Mouse (Mus musculus) ovary, adult 18-20 months (tissue): ENCODE results near the gene Tmem38a.
A peak's percentile ranks its signal among the peaks of the same experiment; 100 is the strongest.

ENCODE experiments used
- DNase-seq: peaks from one replicate; pipeline ENCODE4 v3.0.0; 2022; ENCODE audit warnings: low spot score, mixed read lengths

Gene Tmem38a

DNA sequence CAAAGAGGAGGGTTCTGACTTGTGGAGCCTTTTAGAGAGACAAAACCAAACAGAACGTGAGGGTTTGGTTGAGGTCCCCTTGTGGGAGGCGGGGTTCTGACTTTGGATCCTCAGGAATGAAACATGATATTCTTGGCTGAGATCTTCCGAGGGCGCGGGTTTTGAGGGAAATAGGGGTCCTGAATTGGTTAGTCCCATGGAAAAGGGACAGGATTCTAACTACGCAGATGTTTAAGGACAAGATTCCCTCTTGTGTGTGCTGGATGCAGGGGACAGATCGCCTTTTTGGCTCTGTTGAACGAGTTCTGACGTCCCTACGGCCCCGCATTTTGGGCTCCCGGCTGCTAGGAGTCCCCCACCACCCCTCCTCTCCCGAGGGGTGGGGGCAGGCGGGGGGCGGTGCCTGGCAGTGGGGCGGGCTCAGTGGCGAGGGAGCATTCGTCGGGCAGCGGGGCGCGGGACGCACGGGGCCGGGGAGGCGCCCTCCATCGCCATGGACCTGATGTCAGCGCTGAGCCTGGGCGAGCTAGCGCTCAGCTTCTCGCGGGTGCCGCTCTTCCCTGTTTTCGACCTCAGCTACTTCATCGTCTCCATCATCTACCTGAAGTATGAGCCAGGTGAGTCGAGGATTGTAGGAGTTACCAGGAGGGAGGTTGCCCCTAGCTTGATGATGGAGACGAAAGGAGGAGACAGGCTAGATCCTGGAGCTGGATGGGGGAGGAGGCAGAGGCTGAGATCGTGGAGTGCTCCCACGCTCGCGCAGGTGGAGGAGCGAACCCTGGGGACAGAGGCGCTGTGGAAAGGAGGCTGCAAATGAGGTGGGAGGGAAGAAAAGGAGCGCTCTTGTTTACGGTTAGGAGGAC, at the start of gene Tmem38a:
Gene Tmem38a (plus strand): TSS at position 445 of the 863 bp plus-strand sequence.
- peak; percentile 65 for DNase-seq

DNA sequence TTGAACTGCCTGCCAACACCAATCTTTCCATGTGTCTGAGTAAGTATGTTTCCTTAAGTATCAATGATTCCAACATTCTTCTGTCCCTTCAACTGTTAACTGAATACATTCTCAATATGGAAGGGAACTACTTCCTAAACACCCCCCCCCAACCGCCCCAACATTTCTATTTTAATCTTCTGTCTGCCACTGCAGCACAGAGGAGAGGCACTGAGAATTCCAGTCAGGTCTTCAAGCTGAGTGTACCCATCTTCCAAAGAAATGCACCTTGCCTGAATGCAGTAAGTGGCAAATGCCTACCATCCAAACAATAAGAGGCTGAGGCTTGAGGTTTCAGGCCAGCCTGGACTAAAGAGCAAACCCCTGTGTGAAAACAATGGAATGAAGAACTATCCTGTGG, 39.8 kb upstream of the Tmem38a start:
- DNase-seq, result no peak

DNA sequence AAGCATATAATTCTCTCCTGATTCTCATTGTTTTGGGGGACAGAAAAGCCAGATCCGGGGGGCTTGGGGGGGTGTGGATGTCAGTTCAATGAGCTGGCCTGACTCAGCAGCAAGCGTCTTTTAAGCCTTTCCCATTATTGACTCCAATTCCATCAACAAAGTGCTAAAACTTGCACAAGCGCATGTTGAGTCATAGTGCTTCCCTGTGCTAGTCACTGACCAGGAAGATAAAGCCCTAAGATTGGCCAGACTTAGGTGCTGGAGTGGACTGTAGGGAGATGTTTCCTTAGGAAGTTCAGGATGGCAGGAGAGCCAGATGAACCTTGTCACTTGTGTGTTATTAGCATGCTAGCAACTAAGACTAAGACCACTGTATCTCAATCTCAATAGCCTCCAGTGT, 37.0 kb upstream of the Tmem38a start:
- DNase-seq, result no peak

DNA sequence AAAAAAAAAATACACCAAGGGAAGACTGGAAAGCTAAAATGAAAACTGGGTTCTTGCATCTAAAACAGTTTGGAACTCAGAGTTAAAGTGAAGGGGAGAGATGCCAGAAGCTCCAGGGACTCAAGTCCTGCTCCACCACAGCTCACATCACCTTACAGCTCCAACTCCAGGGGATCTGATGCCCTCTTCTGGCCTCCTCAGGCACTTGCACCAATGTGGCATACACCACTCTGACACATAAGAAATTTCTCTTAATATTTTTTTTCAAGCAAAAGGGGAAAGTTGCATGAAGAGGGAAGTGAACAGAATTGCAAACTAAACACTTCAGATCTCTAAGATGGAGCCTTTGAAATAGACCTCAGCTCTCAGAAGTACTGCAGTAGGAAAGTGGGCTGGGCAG, 32.6 kb upstream of the Tmem38a start:
- DNase-seq, result no peak

DNA sequence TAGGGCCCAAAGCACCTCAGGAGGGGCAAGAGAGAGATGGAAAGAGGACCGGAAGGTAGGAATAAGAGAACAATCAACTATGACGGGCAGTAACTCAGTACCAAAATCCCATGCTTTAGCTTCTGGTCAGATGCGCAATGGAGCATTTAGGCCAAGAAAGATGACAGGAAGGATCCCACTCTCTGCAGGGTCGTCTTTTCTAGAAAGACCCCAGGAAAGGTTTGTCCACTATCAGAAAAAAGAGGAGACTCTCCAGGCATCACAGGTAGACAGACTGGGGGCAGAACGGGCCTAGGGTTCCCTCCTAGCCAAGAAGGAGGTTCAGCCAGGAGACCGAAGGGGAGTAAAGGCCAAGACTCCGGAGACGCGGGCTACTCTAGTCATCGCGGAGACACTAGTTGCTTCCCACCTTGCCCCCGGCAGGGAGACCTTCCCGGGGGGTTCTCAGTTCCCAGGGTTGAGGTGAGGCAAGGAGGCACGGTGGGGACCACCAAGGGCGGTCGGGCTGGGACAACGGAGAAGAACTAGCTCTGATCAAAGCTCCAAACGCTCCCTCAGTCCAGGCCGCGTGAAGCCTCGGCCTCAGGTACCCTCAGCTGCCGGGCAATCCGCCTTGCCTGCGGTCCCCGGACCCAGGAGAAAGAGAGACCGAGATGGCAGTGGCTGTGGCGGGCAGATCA, 24.6 kb upstream of the Tmem38a start:
- DNase-seq, result no peak

DNA sequence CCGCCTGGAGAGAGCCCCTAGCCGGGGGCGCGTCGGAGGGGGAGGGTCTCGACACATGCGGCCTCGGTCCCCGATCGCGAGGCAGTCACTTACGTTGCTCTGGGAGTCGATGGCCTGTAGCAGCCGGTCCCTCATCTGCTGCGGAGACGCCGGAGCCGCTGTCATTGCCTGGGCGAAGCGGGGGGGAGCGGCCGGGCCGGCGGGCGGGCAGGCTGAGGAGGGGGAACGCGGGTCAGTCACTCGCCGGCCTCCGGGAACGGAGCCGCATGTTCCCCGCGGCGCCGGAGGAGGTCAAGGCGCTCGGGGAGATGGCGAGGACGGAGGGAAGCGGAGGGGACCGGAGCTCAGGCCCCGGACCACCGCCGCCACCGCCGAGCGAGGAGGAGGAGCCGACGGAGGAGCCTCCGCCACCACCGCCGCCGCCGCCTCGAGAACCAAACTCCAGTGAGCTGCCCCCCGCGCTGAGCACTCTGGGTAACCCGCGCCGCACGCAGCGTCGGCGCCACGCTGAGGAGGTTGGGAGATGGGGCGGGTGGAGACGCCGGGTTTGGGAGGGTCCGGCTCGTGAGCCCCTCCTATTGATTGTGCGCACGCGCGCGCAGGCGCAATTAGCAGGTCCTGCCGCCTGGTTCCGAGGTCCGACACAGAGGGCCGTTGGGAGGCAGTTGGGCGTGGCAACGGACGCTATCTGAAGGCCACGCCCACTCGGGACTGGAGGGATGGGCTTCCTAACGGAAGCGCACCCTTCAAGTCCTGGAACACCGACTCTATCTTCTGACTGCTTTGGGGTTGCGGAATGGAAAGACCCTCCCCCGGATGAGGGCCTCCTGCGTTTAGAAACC, 23.8 kb upstream of the Tmem38a start, which contains the start of gene Med26:
Gene Med26 (minus strand): TSS at position 469 of the 842 bp plus-strand sequence.
- DNase-seq, result peak; percentile 99

DNA sequence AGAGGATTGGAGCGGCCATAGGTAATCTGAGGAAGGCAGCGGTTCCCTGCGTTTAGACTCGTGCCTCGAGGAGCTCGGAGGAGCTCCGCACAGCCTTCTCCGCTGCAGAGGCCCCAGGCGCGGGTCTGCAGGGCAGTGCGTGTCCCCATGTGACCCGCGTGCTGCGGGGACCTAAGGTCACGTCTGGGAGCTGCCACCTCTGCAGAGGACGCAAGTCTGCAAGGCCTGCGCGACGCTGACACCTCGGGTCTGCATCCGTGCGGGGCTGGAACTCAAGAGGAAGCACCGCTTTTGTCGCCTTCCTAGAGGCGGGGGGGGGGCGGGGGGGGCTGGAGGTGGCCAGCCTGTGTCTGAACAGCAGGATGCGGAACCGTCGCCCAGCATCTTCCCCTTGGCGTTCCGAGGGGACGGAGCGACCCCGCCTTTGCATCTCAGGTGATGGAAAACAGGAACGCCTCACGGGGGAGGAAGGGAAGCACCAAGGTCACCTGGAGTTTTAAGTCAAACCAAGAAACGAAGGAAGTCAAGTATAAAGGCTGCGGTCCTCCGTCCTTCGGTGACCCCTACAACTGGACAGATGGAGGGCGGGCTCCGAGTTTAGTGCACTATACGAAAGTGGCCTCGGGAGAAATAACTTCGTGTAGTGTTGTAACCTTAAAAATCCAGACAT, 23.1 kb upstream of the Tmem38a start:
- no peak for DNase-seq

DNA sequence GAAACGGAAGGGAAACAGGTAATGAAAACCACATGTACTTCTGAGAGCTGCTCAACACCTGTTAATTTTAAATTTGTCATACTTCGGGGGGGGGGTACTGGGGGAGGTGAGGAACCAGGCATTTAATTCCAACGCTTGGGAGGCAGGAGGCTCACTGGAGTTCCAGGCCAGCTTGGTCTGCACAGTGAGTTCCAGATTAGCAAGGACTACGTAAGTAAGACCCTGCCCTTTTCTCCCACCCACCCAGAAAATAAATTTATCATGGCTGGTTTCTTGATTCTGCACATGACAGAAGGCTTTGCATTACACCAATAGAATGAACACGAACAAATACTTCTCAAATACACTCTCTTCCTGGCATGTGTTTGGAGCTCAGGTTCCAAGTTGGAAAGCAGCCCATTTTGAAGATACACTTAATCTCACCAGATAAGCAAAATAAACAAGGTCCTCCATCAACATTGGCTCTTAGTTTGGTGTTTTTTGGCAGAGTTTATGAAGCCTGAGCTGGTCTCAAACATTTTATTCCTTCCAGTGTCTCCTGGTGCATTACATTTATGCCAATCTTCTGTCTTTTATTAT, 22.5 kb upstream of the Tmem38a start:
- no peak for DNase-seq

DNA sequence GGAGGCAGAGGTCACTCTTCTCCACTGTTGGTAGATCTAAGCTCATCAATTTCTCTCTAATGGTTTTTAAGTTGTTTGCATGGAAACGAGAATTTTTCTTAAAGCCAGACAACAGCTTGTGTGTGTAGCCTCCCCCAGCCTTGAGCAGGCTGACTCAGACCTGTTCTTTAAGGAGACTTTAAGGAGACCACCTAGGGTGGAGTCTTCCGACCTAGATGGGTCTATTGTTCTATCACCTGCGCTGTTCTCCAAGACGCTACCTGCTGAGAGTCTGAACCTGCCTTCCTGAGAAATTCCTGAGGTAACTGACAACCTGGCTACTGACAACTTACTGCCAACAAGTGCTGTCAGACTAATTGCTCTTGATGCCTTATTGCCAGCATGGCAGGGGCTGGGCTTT, 16.1 kb upstream of the Tmem38a start:
- no peak for DNase-seq

DNA sequence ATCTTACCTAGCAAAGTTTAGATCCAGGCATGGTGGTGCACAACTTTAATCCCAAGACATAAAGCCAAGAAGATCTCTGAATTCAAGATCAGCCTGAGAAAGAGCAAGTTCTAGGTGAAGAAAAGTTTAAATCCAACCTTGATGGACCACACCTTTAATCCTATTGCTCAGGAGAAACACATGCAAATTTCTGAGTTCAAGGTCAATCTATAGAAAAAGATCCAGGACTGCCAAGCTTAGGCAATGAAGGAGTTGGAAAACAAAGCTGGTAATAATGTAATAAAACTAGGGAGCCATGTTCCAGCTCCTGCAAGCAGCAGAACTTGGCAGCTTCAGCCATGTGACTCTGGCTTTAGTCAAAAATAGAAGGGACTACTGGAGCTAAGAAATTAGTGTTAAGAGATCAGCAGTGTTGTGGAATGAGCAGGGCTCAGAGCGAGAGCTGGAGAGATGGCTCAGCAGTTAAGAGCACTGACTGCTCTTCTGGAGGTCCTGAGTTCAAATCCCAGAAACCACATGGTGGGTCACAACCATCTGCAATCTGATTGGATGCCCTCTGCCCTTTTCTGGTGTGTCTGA, 10.7 kb upstream of the Tmem38a start:
- no peak for DNase-seq

DNA sequence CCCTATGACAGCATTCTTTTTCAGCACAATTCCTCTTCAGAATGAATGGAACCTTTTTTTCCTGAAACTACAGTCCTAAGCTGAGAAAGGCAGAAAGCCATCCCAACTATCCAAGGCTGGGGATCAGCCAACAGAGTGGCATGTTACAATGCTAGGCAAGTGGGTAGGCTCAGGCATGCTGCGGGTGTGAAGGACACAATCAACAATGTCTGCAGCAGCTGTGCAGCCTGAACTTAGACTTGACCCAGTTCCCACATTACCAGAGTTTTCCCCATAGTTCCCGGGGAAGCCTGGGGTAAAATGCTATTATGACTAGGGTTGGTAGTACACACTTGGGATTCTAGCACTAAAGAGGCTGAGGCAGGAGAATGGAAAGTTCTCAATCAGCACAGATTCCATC, 5.9 kb upstream of the Tmem38a start:
- no peak for DNase-seq

DNA sequence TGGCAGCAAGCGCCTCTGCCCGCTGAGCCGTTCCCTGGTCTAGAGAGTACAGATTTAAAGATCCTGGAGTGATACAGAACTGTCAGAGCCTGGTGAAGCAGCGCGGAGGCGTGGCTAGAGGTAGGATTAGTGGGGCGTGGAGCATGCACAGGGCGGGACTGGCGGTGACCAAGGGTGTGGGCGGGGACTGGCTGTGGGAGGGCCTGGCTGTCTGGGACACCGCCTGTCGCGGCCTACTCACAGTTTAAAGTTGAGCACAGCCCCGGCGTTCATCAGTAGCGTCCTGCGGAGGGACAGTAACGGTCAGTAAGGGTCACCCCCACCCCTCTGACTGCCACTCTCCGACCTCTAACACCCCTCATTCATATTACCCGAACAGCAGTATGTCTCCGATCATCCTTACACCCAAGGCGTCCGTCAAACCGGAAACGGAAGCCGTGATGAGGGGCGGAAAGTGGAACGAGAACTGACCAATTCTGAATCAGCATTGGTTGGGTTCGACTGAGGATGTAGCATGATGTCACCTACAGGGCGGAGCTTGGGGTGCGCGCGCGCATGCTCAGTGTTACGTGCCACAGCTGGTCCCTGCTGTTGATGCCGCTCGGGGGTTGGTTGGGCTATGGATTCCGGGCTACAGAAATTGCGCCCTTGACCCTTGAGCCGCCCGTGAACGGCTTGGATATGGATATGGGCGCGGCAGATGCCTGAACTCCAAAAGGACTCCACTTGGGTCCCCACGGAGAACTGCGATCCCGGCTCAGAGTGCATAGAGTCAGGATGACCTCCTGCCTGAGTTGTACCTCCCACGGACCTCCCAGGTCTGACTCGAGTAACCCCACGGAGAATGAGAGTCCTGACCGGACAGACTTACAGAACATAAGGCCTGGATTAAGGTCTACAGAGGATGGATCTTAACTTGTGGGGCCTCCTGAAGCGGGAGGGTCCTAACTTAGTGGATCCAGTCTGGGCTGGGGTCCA, 933 bp upstream of the Tmem38a start, which contains the start of gene Smim7:
Gene Smim7 (minus strand): TSS at position 456 of the 978 bp plus-strand sequence.
- DNase-seq, result peak; percentile 96

DNA sequence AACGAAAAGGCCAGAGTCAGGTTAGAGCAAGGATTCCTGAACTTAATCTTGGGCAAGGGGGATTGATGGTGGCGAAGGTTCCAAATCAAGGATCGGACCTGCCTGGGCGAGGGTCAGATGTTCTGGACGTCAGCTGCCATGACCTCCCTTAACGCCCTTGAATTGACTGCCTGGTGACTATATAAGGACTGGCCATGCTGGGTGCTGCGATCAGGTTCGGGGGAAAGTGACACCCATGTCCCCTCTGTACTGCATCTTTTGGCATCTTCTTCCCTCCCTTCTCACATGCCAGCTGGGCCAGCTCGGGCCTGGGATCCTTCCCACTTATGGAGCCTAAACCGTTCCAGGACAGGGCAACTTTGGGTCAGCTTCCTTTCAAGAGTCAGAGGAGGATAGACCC, 652 bp downstream of the Tmem38a start:
- no peak for DNase-seq

DNA sequence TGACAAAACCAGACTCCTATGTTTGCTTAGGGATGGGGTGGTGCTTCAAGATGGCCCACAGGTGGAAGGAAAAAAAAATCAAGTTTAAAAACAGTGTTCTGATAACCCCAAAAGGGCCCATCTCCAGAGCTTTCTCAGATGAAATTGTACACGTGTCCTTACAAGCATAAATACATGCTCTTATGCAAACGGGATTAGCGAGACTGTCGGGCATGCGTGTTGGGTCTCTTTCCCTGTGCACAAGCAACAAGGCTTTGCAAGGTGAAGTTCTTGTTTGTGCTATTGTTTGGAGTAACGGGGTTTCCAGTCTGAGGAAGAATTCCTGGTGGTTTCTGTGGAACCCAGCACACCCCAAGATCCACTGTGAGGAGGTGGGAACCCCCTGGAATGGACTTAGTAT, 1.6 kb downstream of the Tmem38a start:
- DNase-seq, result no peak

DNA sequence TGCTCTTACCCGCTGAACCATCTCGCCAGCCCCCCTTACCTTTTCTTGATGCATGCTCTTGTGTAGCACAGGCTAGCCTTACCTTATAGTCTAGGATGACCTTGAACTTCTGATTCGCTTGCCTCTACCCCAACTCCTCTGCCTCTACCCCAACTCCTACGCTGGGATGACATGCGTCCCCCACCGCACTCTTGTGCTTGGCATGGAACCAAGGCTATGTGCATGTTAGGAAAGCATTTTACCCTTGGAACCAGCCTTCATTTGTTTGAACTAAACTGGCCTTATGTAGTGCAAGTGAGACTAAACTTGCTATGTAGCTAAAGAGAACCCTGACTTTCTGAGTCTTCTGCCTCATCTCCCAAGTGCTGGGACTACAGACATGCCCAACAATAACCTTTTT, 4.1 kb downstream of the Tmem38a start:
- DNase-seq, result no peak

DNA sequence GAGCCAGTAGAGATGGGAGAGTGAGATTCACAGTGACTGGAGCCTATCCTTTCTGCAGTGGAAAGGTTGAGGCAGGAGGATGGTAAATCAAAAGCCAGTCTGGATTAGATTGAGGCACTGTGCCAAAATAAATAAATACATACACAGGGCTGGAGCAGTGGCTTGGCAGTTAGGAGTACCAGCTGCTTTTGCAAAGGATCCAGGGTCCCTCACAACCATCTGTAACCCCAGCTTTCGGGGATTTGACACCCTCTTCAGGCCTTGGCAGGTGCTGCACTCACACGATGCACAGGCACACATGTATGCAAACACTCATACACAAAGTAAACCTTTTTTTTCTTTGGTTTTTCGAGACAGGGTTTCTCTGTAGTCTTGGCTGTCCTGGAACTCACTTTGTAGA, 5.4 kb downstream of the Tmem38a start:
- DNase-seq, result no peak

DNA sequence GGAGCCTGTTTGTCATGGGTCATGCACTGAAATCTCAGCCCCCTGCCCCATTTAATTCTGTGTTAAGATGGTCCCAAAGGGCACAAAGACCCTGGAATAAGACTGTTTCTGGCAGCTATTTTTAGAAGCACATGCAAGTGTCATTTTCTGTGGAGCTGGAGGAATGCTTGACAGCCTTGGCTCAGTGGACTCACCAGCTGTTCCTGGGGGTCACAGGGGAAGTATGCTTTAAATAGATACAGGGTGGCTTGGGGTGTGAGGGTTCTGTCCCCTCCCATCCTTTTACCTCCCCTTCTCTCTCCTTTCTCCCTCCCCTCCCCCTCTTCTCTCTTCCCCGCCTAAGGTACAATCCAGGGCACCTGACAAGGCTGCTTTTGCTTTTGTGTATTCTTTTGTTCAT, 6.1 kb downstream of the Tmem38a start:
- DNase-seq, result no peak

DNA sequence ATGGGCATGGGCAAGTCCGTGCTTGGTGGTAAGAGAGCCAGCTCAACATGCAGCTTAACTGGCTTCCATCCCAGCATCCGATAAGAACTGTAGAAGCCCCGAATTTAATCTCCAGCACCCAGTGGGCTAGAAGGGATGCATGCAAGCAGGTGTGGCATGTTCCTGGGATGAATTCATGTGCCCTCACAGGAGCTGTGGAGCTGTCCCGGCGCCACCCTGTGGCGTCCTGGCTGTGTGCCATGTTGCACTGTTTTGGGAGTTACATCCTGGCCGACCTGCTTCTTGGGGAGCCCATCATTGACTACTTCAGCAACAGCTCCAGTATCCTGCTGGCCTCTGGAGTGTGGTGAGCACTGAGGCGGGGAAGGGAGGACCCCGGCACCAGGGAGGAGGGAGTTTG, 7.5 kb downstream of the Tmem38a start:
- DNase-seq, result no peak

DNA sequence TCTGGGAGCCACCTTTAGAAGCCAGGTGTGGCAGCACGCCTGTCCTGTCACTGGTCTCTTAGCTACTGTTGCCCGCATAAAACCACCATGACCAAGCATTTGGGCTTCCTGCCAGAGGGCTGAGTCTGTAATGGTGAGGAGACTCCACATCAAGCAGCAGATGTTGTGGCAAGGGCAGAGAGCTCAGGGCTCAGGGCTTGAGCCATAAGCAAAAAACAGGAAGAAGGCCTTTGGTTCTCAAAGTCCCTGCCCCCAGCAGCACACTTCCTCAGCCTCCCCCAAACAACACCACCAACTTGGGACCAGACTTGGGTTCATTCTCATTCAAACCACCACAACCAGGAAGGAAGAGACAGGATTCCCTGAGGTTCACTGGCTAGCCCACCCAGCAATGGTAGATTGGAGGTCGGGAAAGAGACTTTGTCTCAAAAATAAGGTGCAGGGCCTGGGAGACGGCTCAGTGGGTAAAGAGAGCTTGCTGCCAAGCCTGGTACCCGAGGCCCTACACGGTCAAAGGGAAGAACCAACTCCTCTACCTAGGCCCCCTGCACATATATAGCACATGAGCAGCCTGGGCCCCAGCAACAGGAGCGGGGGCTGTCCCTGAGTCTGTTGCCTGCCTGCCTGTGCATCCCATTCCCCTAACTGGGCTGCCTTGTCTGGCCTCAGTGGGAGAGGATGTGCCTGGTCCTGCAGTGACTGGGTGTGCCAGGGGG, 11.4 kb downstream of the Tmem38a start:
- DNase-seq, result peak; percentile 16
